Mouse (Mus musculus) kidney, adult 2 months (tissue): ENCODE measurements at regions not wholly inside any gene's neighbourhood (a gene's known extent, or its start where the extent isn't known, plus 50 kb on each side); places are given as distances from the start of the nearest gene placed in this dataset.

Experiments
- CTCF ChIP-seq: fragments of 200-500 bp; conservative IDR thresholded peaks from 2 replicates; pipeline ENCODE4 v1.5.1; 2011; ENCODE audit warnings: low read depth, mild to moderate bottlenecking, control low read depth, low read length, moderate library complexity, mixed read lengths; ENCODE audit not compliant: insufficient read depth, insufficient read length
- POLR2A ChIP-seq: fragments of 200-500 bp; IDR thresholded peaks from one replicate; pipeline ENCODE4 v1.6.1; 2011; ENCODE audit warnings: low read depth, low read length, control low read depth

DNA sequence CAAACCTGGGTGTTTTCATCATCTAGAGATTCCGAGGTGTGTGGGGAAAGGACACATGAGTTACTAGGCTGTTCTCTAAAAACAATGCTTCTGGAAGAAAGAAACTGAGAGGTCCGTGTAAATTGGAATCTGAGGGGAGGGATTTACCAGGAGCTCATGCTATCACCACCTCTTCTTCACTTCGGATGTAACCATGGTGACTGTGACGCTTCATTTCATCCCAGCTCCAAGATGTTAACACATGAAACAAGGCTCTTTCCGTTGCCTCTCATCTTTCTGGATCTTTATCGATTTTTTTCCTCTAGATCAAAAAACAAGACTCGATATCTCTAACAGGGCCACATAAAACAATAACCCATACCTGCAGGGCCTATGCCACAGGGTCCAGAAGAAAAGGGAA is 89.2 kb upstream of the Dap start:
- TF ChIP-seq CTCF (no peak), POLR2A (no peak)
